Mouse (Mus musculus): ENCODE data around the gene Skp2. TPM values are rescaled to one million over a fixed set of nuclear protein-coding genes. Genes with fewer than 3 reads are reported as not detected.

The Skp2 gene
- 5.6 TPM for polyA plus RNA-seq (2015; fragmentation: Illumina TruSeq; extraction: RNeasy Lipid Tissue Mini Kit (QIAGEN cat#74804); ENCODE audit: low read depth, low replicate concordance)

GRCm38 (mm10) chr15:9155325-9155724 lies at the start of gene Skp2:
Gene Skp2 (minus strand): TSS chr15:9155425.

GRCm38 (mm10) chr15:9140252-9140680 lies 15.0 kb downstream of the Skp2 start, which contains the start of gene Lmbrd2:
Gene Lmbrd2 (plus strand): TSS chr15:9140550.

GRCm38 (mm10) chr15:9070912-9071555 lies 84.2 kb downstream of the Skp2 start, which contains the start of gene Nadk2:
Gene Nadk2 (plus strand): TSS chr15:9071260.

Other genes with a start within 250 kb of the Skp2 start
- gene Ranbp3l, start 187.5 kb downstream of the Skp2 start, polyA plus RNA-seq (2015; fragmentation: Illumina TruSeq; extraction: RNeasy Lipid Tissue Mini Kit (QIAGEN cat#74804); ENCODE audit: low read depth, low replicate concordance): 11.3 TPM
- 41.1 TPM for gene Nadk2, start 84.2 kb downstream of the Skp2 start, polyA plus RNA-seq (2015; fragmentation: Illumina TruSeq; extraction: RNeasy Lipid Tissue Mini Kit (QIAGEN cat#74804); ENCODE audit: low read depth, low replicate concordance)
- gene Lmbrd2, start 14.9 kb downstream of the Skp2 start, polyA plus RNA-seq (2015; fragmentation: Illumina TruSeq; extraction: RNeasy Lipid Tissue Mini Kit (QIAGEN cat#74804); ENCODE audit: low read depth, low replicate concordance): 37.6 TPM
- gene Ugt3a1, start 121.5 kb upstream of the Skp2 start, polyA plus RNA-seq (2015; fragmentation: Illumina TruSeq; extraction: RNeasy Lipid Tissue Mini Kit (QIAGEN cat#74804); ENCODE audit: low read depth, low replicate concordance): not detected
- not detected for gene Ugt3a2, start 180.1 kb upstream of the Skp2 start, polyA plus RNA-seq (2015; fragmentation: Illumina TruSeq; extraction: RNeasy Lipid Tissue Mini Kit (QIAGEN cat#74804); ENCODE audit: low read depth, low replicate concordance)